25 mouse cellular contexts compared by ENCODE assay signal in genomic region chr19:41902848-41903593, GRCm38 (mm10). TPM values are rescaled to one million over a fixed set of nuclear protein-coding genes. Genes with fewer than 3 reads are reported as not detected.
A peak's percentile ranks its signal among the peaks of the same experiment; 100 is the strongest.
DNase-seq lines count a peak whose midpoint lies in the region; ATAC-seq and TF ChIP-seq lines count a peak whose summit lies in the region.
"Had no signal": no experiment of that assay in that cellular context is flagged by ENCODE, and none has a peak within 500 bp of the region (broad histone marks: within the 10 kb centered on the region; RNA-seq: fewer than 3 reads in every experiment).

No protein-coding gene starts in this region.

- H3K4me1 ChIP-seq in megakaryocyte, embryonic 14.5 days, result peaks cover 88% of the 10 kb centered on the region
- H3K4me1 ChIP-seq in MEL (ENCODE audit: control insufficient read depth in 1 of 2, insufficient read depth in 2 of 2, low read length in 2 of 2), result peaks cover 13 to 60% of the 10 kb centered on the region in 2 experiments
- peaks cover 65% of the 10 kb centered on the region for H3K4me1 ChIP-seq in liver, embryonic 13.5 days (replicated peaks)
- H3K4me1 ChIP-seq: forebrain, embryonic 10.5 days; forebrain, embryonic 13.5 days had no signal

- no peak for ATAC-seq in megakaryocyte, adult 5-6 weeks (ENCODE audit: poor library complexity, severe bottlenecking)
- ATAC-seq in liver, embryonic 13.5 days (ENCODE audit: low read depth), result no peak
- ATAC-seq in megakaryocyte-erythroid progenitor cell, adult 5-6 weeks (replicated peaks; ENCODE audit: low FRiP score, low TSS enrichment, poor library complexity, severe bottlenecking), result no peak
- ATAC-seq: forebrain, embryonic 13.5 days; forebrain, embryonic 16.5 days; hindbrain, postnatal 0 days had no signal

- H3K36me3 ChIP-seq in megakaryocyte, embryonic 14.5 days (replicated peaks; ENCODE audit: low read length), result peaks cover 8% of the 10 kb centered on the region
- peaks cover 0 to 48% of the 10 kb centered on the region in 2 experiments; a peak in 2 of 4 replicates for H3K36me3 ChIP-seq in MEL (ENCODE audit: control insufficient read depth in 1 of 2, insufficient read depth in 2 of 2, low read length in 2 of 2)
- H3K36me3 ChIP-seq in liver, embryonic 13.5 days, result no peaks in the 10 kb centered on the region
- H3K36me3 ChIP-seq: forebrain, embryonic 10.5 days; heart, embryonic 12.5 days; heart, embryonic 15.5 days had no signal

- H3K27me3 ChIP-seq in megakaryocyte, embryonic 14.5 days (replicated peaks), result no peaks in the 10 kb centered on the region
- H3K27me3 ChIP-seq in MEL (ENCODE audit: control insufficient read depth in 1 of 2, insufficient read depth in 2 of 2, low read length in 2 of 2), result no peaks in the 10 kb centered on the region
- H3K27me3 ChIP-seq in liver, embryonic 13.5 days, result no peaks in the 10 kb centered on the region
- H3K27me3 ChIP-seq: forebrain, embryonic 13.5 days; heart, embryonic 12.5 days; heart, embryonic 15.5 days had no signal

- H3K27ac ChIP-seq in MEL (ENCODE audit: control insufficient read depth, low read depth, low read length), result peak overlapping the region; percentile 35; the same call in 1 of the 2 replicates
- H3K27ac ChIP-seq in liver, embryonic 13.5 days, result peak overlapping the region; percentile 10; the same call in 1 of the 2 replicates
- H3K27ac ChIP-seq: forebrain, embryonic 10.5 days; forebrain, embryonic 13.5 days; heart, embryonic 15.5 days; hindbrain, embryonic 14.5 days; hindbrain, postnatal 0 days had no signal

- no peak overlapping the region for H3K4me2 ChIP-seq in liver, embryonic 13.5 days
- H3K4me2 ChIP-seq: forebrain, embryonic 13.5 days; heart, embryonic 12.5 days; heart, embryonic 15.5 days; hindbrain, embryonic 14.5 days had no signal

- no peaks in the 10 kb centered on the region for H3K9me3 ChIP-seq in megakaryocyte, embryonic 14.5 days
- no peaks in the 10 kb centered on the region for H3K9me3 ChIP-seq in MEL (replicated peaks; ENCODE audit: insufficient read depth, low read length)
- H3K9me3 ChIP-seq in liver, embryonic 13.5 days (replicated peaks), result no peaks in the 10 kb centered on the region
- H3K9me3 ChIP-seq: forebrain, embryonic 10.5 days; forebrain, embryonic 13.5 days; heart, embryonic 12.5 days; heart, embryonic 15.5 days had no signal

- no peak for TF ChIP-seq RAD21 in MEL (IDR thresholded peaks at IDR 0.05; ENCODE audit: low read depth, low read length)

- peak overlapping the region; percentile 73 for H3K4me3 ChIP-seq in megakaryocyte, embryonic 14.5 days (replicated peaks)
- H3K4me3 ChIP-seq in MEL (ENCODE audit: control insufficient read depth in 1 of 2, insufficient read depth in 1 of 2, low read depth in 2 of 2, low read length in 2 of 2), result peak overlapping the region in 1 of 2 experiments; percentile 12; a peak in 2 of 4 replicates
- H3K4me3 ChIP-seq in liver, embryonic 13.5 days (replicated peaks), result no peak overlapping the region
- H3K4me3 ChIP-seq: forebrain, embryonic 10.5 days; forebrain, embryonic 13.5 days; heart, embryonic 12.5 days; heart, embryonic 15.5 days had no signal

- H3K9ac ChIP-seq in MEL (ENCODE audit: control insufficient read depth, low read depth, low read length, poor library complexity, severe bottlenecking), result 0 out of 2 replicates have a peak overlapping the region, but pooled peaks have one; percentile 5
- no peak overlapping the region for H3K9ac ChIP-seq in liver, embryonic 13.5 days
- H3K9ac ChIP-seq: forebrain, embryonic 13.5 days; heart, embryonic 12.5 days; heart, embryonic 15.5 days; hindbrain, embryonic 14.5 days had no signal

- TF ChIP-seq EP300 in MEL (IDR thresholded peaks at IDR 0.05; ENCODE audit: low read depth in 1 of 2, low read length in 2 of 2), result peak; percentile 8 to 46; a peak in 2 of 4 replicates

- H3K79me2 ChIP-seq in MEL (ENCODE audit: control insufficient read depth, insufficient read depth, low read length, poor library complexity), result no peaks in the 10 kb centered on the region

- intact Hi-C loops in heart, postnatal 14 days (cut with DNase I), result no loop called here

- peak in 1 of 3 experiments; percentile 36; a peak in 1 of 6 replicates for TF ChIP-seq CTCF in MEL (IDR thresholded peaks at IDR 0.05 in 2 of 3, conservative IDR thresholded peaks at IDR 0.05 in 1 of 3; ENCODE audit: control insufficient read depth in 1 of 3, insufficient read depth in 1 of 3, low read depth in 2 of 3, low read length in 3 of 3, poor library complexity in 1 of 3, severe bottlenecking in 1 of 3)

- peak; percentile 93 for DNase-seq in 416B (ENCODE audit: low read depth)
- DNase-seq in MEL (ENCODE audit: low read depth, low spot score), result peak; percentile 72
- no peak for DNase-seq in liver, embryonic 13.5 days
- no peak for DNase-seq in left cerebral cortex, adult 8-10 months (ENCODE audit: low spot score in 2 of 2)
- no peak for DNase-seq in heart, postnatal 14 days
- DNase-seq: adrenal gland, adult 2 months; adrenal gland, postnatal 14 days; cerebellum, adult 11 months; cerebellum, adult 8-10 months; cerebellum, postnatal 10 days; cerebellum, postnatal 36 days; gastrocnemius, postnatal 25 days; heart, adult 18-20 months; heart, postnatal 10 days; heart, postnatal 4 days had no signal

- no peak for TF ChIP-seq POLR2A in MEL (IDR thresholded peaks at IDR 0.05; ENCODE audit: control insufficient read depth in 1 of 2, insufficient read depth in 1 of 2, low read depth in 1 of 2, low read length in 2 of 2, poor library complexity in 1 of 2)

- WGBS in liver, embryonic 13.5 days (ENCODE audit: insufficient replicate concordance), result 19% methylated on average over 10 of the region's 10 CpGs

RNA-seq across cellular contexts. Expression of gene Rrp12, which starts 7.0 kb away (rescaled TPM):
- polyA plus RNA-seq in megakaryocyte, embryonic 14.5 days (2012; ENCODE audit: insufficient read depth, low replicate concordance), result 8.9 and 14.4 TPM in 2 replicates
- 2.3 and 3.4 TPM in 2 replicates for total RNA-seq in megakaryocyte, adult 5-6 weeks (2015)
- total RNA-seq in megakaryocyte, adult 5-6 weeks (2017), result 4.6 and 5.1 TPM in 2 replicates
- total RNA-seq in MEL (2012; rRNA removed), result 93.8 and 106 TPM in 2 replicates
- 100 to 1,000 TPM in 1 of 2 experiments, 10 to 100 TPM in 1; 44.5 to 134 TPM for polyA plus RNA-seq in MEL (2012; ENCODE audit: insufficient read depth in 1 of 2, insufficient read length in 2 of 2, low read depth in 1 of 2, low replicate concordance in 2 of 2, missing spikeins in 1 of 2)
- 15.2 and 17.2 TPM in 2 replicates for polyA plus RNA-seq in liver, embryonic 13.5 days (2015; fragmentation: Nextera tagmentation; extraction: Ambion mirVana)
- total RNA-seq in left cerebral cortex, adult 8-10 months (2022), result 10 to 100 TPM; 30.1 to 33.4 (median 30.9) TPM
- 21.0 and 31.4 TPM in 2 replicates for total RNA-seq in megakaryocyte-erythroid progenitor cell, adult 5-6 weeks (2014; fragmentation: Nextera tagmentation)
- total RNA-seq in megakaryocyte-erythroid progenitor cell, adult 5-6 weeks (2017), result 26.5 and 36.0 TPM in 2 replicates
- 10 to 100 TPM; 10.7 to 12.9 TPM for total RNA-seq in heart, postnatal 14 days (2021)

RNA-seq across cellular contexts. Expression of gene Pgam1, which starts 8.7 kb away (rescaled TPM):
- polyA plus RNA-seq in megakaryocyte, embryonic 14.5 days (2012; ENCODE audit: insufficient read depth, low replicate concordance), result 654 and 1,266 TPM in 2 replicates
- 587 and 602 TPM in 2 replicates for total RNA-seq in megakaryocyte, adult 5-6 weeks (2015)
- 254 and 291 TPM in 2 replicates for total RNA-seq in megakaryocyte, adult 5-6 weeks (2017)
- total RNA-seq in MEL (2012; rRNA removed), result 267 and 714 TPM in 2 replicates
- polyA plus RNA-seq in MEL (2012; ENCODE audit: insufficient read depth in 1 of 2, insufficient read length in 2 of 2, low read depth in 1 of 2, low replicate concordance in 2 of 2, missing spikeins in 1 of 2), result 100 to 1,000 TPM; 220 to 756 TPM
- 230 and 238 TPM in 2 replicates for polyA plus RNA-seq in liver, embryonic 13.5 days (2015; fragmentation: Nextera tagmentation; extraction: Ambion mirVana)
- total RNA-seq in left cerebral cortex, adult 8-10 months (2022), result 100 to 1,000 TPM; 554 to 587 (median 579) TPM
- 27.0 and 67.3 TPM in 2 replicates for total RNA-seq in megakaryocyte-erythroid progenitor cell, adult 5-6 weeks (2014; fragmentation: Nextera tagmentation)
- 30.1 and 34.7 TPM in 2 replicates for total RNA-seq in megakaryocyte-erythroid progenitor cell, adult 5-6 weeks (2017)
- 100 to 1,000 TPM; 115 to 131 TPM for total RNA-seq in heart, postnatal 14 days (2021)

RNA-seq across cellular contexts. Expression of gene Exosc1, which starts 30.2 kb away (rescaled TPM):
- 5.4 and 13.5 TPM in 2 replicates for polyA plus RNA-seq in megakaryocyte, embryonic 14.5 days (2012; ENCODE audit: insufficient read depth, low replicate concordance)
- 37.0 and 38.6 TPM in 2 replicates for total RNA-seq in megakaryocyte, adult 5-6 weeks (2015)
- total RNA-seq in megakaryocyte, adult 5-6 weeks (2017), result 29.3 and 40.2 TPM in 2 replicates
- total RNA-seq in MEL (2012; rRNA removed), result 101 and 118 TPM in 2 replicates
- 100 to 1,000 TPM; 162 to 390 TPM for polyA plus RNA-seq in MEL (2012; ENCODE audit: insufficient read depth in 1 of 2, insufficient read length in 2 of 2, low read depth in 1 of 2, low replicate concordance in 2 of 2, missing spikeins in 1 of 2)
- 61.6 and 67.2 TPM in 2 replicates for polyA plus RNA-seq in liver, embryonic 13.5 days (2015; fragmentation: Nextera tagmentation; extraction: Ambion mirVana)
- total RNA-seq in left cerebral cortex, adult 8-10 months (2022), result 10 to 100 TPM; 26.0 to 31.7 (median 29.0) TPM
- total RNA-seq in megakaryocyte-erythroid progenitor cell, adult 5-6 weeks (2014; fragmentation: Nextera tagmentation), result 66.2 and 86.7 TPM in 2 replicates
- total RNA-seq in megakaryocyte-erythroid progenitor cell, adult 5-6 weeks (2017), result 72.9 and 81.2 TPM in 2 replicates
- total RNA-seq in heart, postnatal 14 days (2021), result 10 to 100 TPM; 11.3 to 13.4 TPM

RNA-seq across cellular contexts. Expression of gene Zdhhc16, which starts 30.3 kb away (rescaled TPM):
- polyA plus RNA-seq in megakaryocyte, embryonic 14.5 days (2012; ENCODE audit: insufficient read depth, low replicate concordance), result 18.8 and 25.3 TPM in 2 replicates
- total RNA-seq in megakaryocyte, adult 5-6 weeks (2015), result 25.9 and 36.1 TPM in 2 replicates
- 22.4 and 26.4 TPM in 2 replicates for total RNA-seq in megakaryocyte, adult 5-6 weeks (2017)
- 95.2 and 99.2 TPM in 2 replicates for total RNA-seq in MEL (2012; rRNA removed)
- 100 to 1,000 TPM in 1 of 2 experiments, not detected in 1; 128 TPM for polyA plus RNA-seq in MEL (2012; ENCODE audit: insufficient read depth in 1 of 2, insufficient read length in 2 of 2, low read depth in 1 of 2, low replicate concordance in 2 of 2, missing spikeins in 1 of 2)
- polyA plus RNA-seq in liver, embryonic 13.5 days (2015; fragmentation: Nextera tagmentation; extraction: Ambion mirVana), result 43.1 and 44.1 TPM in 2 replicates
- 10 to 100 TPM; 38.1 to 43.7 (median 42.7) TPM for total RNA-seq in left cerebral cortex, adult 8-10 months (2022)
- 36.8 and 46.8 TPM in 2 replicates for total RNA-seq in megakaryocyte-erythroid progenitor cell, adult 5-6 weeks (2014; fragmentation: Nextera tagmentation)
- 22.1 and 26.2 TPM in 2 replicates for total RNA-seq in megakaryocyte-erythroid progenitor cell, adult 5-6 weeks (2017)
- total RNA-seq in heart, postnatal 14 days (2021), result 10 to 100 TPM; 19.9 to 20.9 TPM

RNA-seq across cellular contexts. Expression of gene Frat2, which starts 55.1 kb away (rescaled TPM):
- 16.8 and 19.5 TPM in 2 replicates for polyA plus RNA-seq in megakaryocyte, embryonic 14.5 days (2012; ENCODE audit: insufficient read depth, low replicate concordance)
- 7.7 and 9.5 TPM in 2 replicates for total RNA-seq in megakaryocyte, adult 5-6 weeks (2015)
- 9.2 and 9.4 TPM in 2 replicates for total RNA-seq in megakaryocyte, adult 5-6 weeks (2017)
- 55.6 and 58.2 TPM in 2 replicates for total RNA-seq in MEL (2012; rRNA removed)
- polyA plus RNA-seq in MEL (2012; ENCODE audit: insufficient read depth in 1 of 2, insufficient read length in 2 of 2, low read depth in 1 of 2, low replicate concordance in 2 of 2, missing spikeins in 1 of 2), result 100 to 1,000 TPM in 1 of 2 experiments, not detected in 1; 110 TPM
- 4.6 and 6.0 TPM in 2 replicates for polyA plus RNA-seq in liver, embryonic 13.5 days (2015; fragmentation: Nextera tagmentation; extraction: Ambion mirVana)
- total RNA-seq in left cerebral cortex, adult 8-10 months (2022), result 1 to 10 TPM; 5.9 to 8.2 (median 6.5) TPM
- total RNA-seq in megakaryocyte-erythroid progenitor cell, adult 5-6 weeks (2014; fragmentation: Nextera tagmentation), result 30.5 and 32.9 TPM in 2 replicates
- 55.8 and 63.7 TPM in 2 replicates for total RNA-seq in megakaryocyte-erythroid progenitor cell, adult 5-6 weeks (2017)
- 1 to 10 TPM; 5.9 to 6.6 TPM for total RNA-seq in heart, postnatal 14 days (2021)

Comparison
In these comparisons a context has a peak if more than half of its experiments do, and no peak if none do; other contexts are left out.
1. DNase-seq: peak in 416B (single experiment) and MEL (single experiment); none in liver, embryonic 13.5 days (single experiment), left cerebral cortex, adult 8-10 months (0 of 2) and heart, postnatal 14 days (0 of 2).